Mouse (Mus musculus) granulocyte monocyte progenitor cell, adult 5-6 weeks (primary cell): ENCODE results near the gene Ngb. TPM values are rescaled to one million over a fixed set of nuclear protein-coding genes. Genes with fewer than 3 reads are reported as not detected.
A peak's percentile ranks its signal among the peaks of the same experiment; 100 is the strongest.

ENCODE experiments used
- ATAC-seq: replicated peaks from 2 replicates; pipeline ENCODE4 v1.8.0; 2016; ENCODE audit warnings: mild to moderate bottlenecking, moderate TSS enrichment, inconsistent platforms; ENCODE audit not compliant: poor library complexity, severe bottlenecking
- total RNA-seq, 2 experiments: library from RNA; stranded (forward) in 1 of 2; stranded (reverse) in 1 of 2; fragments of 200-712, 200-1000 nt in 1 of 2; fragments of >200 nt in 1 of 2; fragmentation: Nextera tagmentation in 1 of 2; gene quantifications; 2 replicates each; pipeline ENCODE4 v1.2.3; 2014 to 2017

Gene Ngb
- total RNA-seq, 2 experiments from 2014 or later = not detected

DNA sequence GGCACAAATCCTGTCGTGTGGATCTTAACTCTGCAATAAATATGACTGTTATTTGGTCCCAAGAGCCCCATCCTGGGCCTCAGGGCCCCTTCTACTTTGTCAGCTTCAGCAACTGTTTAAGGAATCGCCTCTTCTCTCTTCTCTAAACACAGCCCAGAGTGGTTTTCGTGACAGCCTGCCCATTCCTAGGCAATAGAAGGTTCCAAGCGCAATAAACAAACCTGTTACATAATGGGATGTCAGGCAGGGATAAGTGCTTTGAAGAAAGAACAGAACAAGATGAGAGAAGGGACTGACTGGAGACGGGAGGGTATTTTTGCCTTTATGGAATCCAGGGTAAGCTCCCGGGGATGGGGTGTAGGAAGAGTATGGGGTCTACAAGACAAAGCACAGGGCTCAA is 8.7 kb downstream of the Ngb start:
- ATAC-seq = no peak

DNA sequence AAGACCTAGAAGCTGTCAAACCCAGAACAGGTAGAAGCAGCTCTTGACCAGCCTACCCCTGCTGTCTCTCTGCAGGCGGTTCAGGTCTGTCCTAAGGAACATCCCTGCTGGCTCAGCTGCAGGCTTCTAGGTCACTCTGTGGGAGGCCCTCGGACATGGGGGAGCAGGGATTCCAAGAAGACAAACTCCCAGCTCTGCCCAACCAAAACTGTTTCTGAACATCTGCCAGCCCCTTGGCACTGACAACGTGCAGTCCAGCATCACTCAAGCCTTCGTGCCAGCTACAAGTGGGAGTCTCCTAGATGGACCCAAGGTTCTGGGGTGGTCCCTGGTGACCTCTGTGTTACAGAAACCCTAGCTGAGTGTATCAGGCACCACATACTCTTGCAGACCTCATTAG is 9.1 kb downstream of the Ngb start:
- ATAC-seq = no peak

DNA sequence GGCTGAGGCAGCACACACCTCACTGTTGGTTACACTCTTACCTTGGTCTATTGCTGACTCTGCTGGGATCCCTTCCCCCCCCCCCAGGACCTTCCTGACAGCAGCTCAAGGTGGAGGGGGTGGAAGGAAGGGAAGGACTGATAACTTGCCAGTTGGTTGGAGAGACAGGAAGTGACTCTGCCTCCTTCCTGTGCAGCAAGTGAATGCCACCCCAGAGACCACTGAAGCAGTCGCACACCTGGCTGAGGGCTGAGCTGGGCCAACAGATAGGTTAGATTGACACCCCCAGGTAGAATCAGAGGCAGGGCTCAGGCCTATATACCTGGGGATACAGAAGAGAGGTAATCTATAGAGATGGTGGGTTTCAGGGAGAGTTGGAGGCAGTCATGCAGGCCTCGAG is 10.4 kb downstream of the Ngb start:
- ATAC-seq = no peak

DNA sequence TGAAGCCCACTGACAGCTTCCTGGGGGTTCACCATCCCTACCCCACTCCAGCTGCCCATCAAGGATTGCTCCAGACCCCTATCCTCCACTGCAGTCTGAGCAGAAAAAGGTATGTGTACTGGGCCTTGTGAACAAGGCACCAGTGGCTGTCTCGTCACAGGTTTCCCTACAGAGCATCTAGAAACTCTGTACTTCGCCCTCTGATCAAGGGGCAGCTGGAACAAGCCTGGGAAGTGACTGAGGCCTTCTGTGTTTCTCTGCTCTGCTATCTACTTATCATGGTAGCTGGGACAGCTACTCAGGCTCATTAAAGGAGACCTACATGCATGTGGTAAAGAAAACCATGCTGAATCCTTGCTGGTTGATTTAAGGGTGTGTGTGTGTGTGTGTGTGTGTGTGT is 12.6 kb downstream of the Ngb start:
- no peak for ATAC-seq

DNA sequence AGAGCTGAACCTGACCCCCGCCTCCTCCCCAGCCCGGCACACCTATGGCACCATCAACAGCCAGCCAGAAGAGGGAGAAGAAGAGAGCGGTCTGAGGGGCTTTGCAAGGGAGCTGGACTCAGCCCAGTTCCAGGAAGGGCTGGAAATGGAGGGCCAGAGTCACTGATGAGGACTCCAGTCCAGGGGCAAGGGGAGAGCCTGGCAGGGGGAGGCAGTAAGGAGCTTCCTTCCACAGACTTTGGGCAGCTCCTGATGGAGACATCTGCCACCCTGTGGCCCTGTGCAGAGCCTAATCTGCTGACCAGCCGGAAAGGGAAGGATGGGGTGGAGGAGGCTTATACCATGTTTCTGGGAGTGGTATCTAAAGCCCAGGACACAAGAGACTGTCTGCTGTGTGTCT is 13.1 kb downstream of the Ngb start:
- ATAC-seq = no peak

DNA sequence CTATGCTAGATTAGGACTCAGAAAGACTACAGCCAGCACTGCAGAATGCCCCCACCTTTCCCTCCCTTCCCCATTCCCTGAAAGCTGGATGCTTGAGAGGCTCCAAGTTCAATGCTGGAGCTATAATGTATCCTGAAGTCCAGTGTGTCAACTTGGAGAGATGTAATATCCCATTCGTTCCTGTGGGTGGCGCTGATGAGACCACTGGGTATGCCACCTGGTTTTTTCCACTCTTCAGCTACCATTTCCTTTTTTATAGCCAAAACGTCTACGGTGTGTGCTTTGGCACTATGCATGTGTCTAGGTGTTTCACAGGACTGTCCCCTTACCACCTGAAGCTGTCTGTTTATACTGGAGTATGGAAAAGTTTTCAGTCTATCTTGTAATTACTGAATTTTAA is 14.0 kb downstream of the Ngb start:
- no peak; the same call in 1 of the 2 replicates for ATAC-seq

DNA sequence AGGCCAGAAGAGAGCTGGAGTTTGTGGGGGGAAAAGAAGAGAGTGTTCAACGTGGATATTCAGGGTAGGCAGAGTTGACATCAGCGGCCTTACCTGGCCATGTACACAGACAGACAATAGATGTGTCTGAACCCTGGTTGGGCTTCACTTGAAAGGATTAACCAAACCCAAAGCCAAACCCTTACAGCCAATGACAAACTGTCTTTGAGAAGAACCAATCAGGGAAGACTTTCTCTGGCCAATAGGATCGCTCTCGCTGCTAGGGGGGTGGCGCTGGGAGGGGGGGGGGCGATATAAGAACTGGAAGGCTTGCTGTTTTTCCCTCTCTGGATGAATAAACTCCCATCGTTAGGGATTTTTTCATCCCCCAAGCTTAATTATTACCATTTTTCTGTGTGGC is 15.1 kb downstream of the Ngb start:
- ATAC-seq = no peak

DNA sequence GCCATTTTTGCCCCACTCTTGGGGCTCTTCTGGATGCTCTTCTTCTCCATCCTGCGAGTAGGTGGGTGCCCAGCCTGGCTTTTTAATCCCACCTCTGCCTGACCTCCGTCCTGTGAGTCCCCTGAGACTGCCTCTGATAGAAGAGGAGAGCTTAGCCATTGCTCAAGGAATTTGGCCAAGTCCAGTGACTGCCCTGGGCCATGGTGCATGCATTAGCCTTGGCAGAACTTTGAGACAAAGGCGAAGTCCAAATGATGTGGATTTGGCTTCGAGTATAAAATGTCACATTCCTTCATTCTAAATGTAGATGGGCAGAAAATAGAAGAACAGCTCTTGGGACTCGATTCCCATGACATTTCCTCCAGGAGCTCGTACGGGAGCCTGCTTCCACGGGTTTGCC is 19.5 kb downstream of the Ngb start:
- ATAC-seq = no peak

DNA sequence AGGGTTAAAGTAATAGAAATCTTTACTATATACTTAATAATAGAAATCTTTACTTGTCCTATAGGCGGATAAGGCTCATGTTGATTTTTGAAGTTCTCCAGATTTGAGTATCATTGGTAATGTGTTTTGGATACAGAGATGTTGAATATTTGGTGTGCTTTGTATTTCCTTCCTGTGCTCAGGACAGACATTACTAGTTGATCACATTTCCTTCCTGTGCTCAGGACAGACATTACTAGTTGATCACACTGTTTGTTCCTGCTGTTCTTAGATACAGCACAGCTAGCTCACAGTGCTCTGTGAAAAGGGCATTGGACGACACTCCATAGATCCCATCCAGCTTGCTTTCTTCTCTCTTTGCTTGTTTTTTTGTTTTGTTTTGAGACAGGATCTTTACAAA is 25.7 kb downstream of the Ngb start:
- ATAC-seq = no peak

DNA sequence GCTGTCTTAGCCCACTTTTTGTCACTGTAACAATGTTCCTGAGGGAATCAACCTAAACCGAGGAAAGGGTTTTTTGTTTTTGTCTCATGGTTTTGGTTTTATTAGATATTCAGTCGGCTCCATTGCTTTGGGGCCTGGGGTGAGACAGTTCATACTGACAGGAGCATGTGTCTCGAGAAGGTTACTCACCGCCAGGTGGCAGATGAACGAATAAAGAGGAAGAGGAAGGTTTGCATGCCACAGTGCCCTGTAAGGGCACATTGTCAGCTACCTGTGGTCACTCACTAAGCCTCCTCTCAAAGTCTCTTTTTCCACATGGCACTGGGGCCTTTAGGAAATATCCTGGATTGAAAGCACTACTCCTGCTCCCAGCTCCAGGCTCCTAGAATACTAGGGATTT is 31.8 kb downstream of the Ngb start:
- no peak for ATAC-seq

DNA sequence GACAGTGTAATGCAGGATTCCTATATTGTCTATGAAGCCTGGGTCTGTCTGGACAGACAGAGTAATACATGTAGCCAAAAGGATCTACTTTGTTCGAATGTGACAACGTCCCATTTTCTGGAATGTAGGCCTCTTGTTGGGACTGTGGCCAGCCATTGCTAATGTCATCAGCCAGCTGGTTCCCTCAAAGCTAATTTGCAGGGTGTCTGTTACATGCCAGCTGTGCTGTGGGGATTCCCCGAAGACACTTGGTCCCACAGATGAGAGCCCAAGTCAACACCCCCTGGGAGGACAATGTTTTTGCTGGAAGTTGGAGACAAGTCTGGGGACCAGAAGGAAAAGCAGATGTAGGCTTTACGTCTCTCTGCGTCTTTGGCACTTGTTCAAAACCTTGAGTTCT is 35.9 kb downstream of the Ngb start:
- no peak for ATAC-seq

DNA sequence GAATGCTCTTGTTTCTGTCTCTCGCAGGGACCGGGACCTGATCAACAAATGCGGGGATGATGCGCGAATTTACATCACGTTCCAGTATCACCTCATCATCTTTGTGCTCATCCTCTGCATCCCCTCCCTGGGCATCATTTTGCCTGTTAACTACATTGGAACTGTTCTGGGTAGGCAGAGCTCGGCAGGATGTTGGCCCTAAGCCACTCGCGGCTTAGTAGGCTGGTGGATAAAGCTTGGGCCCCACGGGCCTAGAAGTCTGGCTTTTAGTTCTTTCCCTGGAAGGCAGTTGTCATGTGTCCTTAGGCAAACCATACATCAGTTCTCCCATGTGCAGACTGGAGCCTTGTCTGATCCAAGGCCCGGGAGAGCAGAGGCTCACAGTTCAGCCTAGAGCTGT is 36.9 kb downstream of the Ngb start:
- ATAC-seq = no peak

DNA sequence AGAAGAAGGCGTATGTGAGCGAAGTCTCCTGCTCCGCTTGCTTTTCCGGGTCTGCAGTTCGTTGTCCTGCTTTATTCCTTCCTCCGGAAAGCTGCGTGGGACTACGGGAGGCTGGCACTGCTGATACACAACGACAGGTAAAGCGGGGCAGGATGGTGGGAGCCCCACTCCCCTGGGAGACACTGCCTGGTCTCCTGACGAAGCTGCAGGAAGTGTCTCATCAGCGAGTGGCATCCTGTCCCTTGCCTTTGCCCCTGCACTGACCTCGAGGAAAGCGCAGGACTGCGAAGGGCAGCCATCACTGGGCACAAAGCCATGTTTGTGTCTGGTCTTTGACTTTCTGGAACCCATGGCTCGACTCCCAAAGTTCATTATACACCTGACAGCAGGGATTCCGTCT is 45.3 kb downstream of the Ngb start:
- ATAC-seq = no peak

DNA sequence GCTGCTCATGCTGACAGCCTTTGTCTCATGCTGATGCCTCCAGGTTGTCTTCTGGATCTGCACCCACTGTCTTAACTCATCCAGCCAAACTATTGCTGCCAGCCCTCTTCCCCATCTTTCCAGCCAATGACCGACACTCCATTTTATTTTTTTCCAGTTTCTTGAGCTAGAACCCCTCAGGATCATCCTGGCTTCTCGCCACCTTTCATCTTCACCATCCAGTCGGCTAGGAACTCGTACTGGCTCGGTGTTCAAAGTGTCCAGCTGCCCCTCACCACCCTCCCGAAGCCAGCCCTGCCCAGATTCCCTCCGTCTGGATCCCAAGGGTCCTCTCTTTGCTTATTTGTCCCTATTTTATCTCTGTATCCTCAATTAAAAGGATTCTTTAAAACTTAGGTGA is 47.5 kb downstream of the Ngb start:
- ATAC-seq = no peak

DNA sequence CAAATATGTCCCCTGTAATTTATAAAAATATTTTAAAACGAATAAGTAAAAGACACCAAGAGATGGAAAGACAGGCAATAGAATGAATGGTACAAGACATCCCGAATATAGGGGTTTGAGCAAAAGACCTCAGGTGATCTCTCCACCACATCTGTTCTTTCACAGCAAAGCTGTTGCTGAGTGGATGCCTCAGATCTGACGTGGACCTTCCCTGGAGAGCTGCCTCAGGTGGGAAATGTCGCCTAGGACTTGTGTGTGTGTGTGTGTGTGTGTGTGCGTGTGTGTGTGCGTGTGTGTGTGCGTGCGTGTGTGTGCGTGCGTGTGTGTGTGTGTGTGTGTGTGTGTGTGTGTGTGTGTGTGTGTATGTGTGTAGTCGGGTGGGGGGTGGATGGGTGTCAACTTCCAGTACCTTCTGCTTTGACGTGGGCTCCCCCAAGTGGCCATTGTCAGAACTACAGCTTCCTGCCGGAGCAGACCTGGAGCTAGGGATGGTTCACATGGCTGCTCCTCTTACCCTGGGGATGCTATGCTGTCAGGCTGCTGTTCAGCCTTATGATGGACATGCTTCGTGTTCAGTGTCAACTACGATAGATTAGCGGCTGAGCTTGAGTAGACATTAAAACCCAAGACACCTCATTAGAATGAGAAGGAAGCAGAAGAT is 49.5 kb downstream of the Ngb start:
- peak; percentile 79 for ATAC-seq

DNA sequence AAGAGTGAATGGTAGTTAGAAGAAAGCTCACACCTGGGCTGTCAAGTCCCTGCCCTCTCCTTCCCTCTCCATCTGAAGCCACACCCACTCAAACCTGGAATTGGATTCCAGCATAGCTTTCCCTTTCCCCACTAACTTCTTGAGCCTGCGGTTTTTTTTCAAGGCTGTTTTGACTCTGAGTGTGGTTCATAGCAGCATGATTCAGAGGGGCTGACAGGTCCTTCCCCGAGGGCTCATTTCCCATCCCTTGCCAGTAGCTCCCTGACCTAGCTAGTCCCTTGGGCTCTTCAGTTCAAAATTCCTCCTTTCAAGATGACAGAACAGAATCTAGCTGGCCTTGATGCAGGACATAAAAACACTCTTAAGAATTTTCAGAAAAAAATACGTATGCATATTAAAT is 54.8 kb downstream of the Ngb start:
- ATAC-seq = no peak

Other genes starting within 250 kb of the Ngb start
- 1.2 and 1.8 TPM in 2 replicates for gene Irf2bpl, start 217.7 kb downstream of the Ngb start, total RNA-seq (2014; fragmentation: Nextera tagmentation)
- gene Irf2bpl, start 217.7 kb downstream of the Ngb start, total RNA-seq (2017) = 0.15 and 0.78 TPM in 2 replicates
- 23.5 and 32.3 TPM in 2 replicates for gene Cipc, start 155.5 kb downstream of the Ngb start, total RNA-seq (2014; fragmentation: Nextera tagmentation)
- gene Cipc, start 155.5 kb downstream of the Ngb start, total RNA-seq (2017) = 18.5 and 19.9 TPM in 2 replicates
- gene Zdhhc22, start 112.1 kb downstream of the Ngb start, total RNA-seq (2014; fragmentation: Nextera tagmentation) = not detected in 2 replicates
- not detected in 2 replicates for gene Zdhhc22, start 112.1 kb downstream of the Ngb start, total RNA-seq (2017)
- not detected in 2 replicates for gene Tmem63c, start 81.2 kb downstream of the Ngb start, total RNA-seq (2014; fragmentation: Nextera tagmentation)
- gene Tmem63c, start 81.2 kb downstream of the Ngb start, total RNA-seq (2017) = not detected in 2 replicates
- gene Gstz1, start 44.6 kb upstream of the Ngb start, total RNA-seq (2014; fragmentation: Nextera tagmentation) = 34.2 and 45.7 TPM in 2 replicates
- 22.3 and 28.8 TPM in 2 replicates for gene Gstz1, start 44.6 kb upstream of the Ngb start, total RNA-seq (2017)
- 8.8 and 11.8 TPM in 2 replicates for gene Pomt2, start 45.4 kb upstream of the Ngb start, total RNA-seq (2014; fragmentation: Nextera tagmentation)
- gene Pomt2, start 45.4 kb upstream of the Ngb start, total RNA-seq (2017) = 7.9 and 9.8 TPM in 2 replicates
- gene Samd15, start 97.2 kb upstream of the Ngb start, total RNA-seq (2014; fragmentation: Nextera tagmentation) = 3.2 TPM in 1 of 2 replicates, not detected in the other
- not detected in 2 replicates for gene Samd15, start 97.2 kb upstream of the Ngb start, total RNA-seq (2017)
- 9.6 and 9.8 TPM in 2 replicates for gene Tmed8, start 97.9 kb upstream of the Ngb start, total RNA-seq (2014; fragmentation: Nextera tagmentation)
- gene Tmed8, start 97.9 kb upstream of the Ngb start, total RNA-seq (2017) = 5.4 and 8.0 TPM in 2 replicates
- 1.8 TPM in 1 of 2 replicates, not detected in the other for gene Noxred1, start 136.2 kb upstream of the Ngb start, total RNA-seq (2014; fragmentation: Nextera tagmentation)
- gene Noxred1, start 136.2 kb upstream of the Ngb start, total RNA-seq (2017) = not detected in 2 replicates
- 25.9 and 56.4 TPM in 2 replicates for gene Vipas39, start 163.7 kb upstream of the Ngb start, total RNA-seq (2014; fragmentation: Nextera tagmentation)
- gene Vipas39, start 163.7 kb upstream of the Ngb start, total RNA-seq (2017) = 27.2 and 31.0 TPM in 2 replicates
- 174 and 185 TPM in 2 replicates for gene Ahsa1, start 163.9 kb upstream of the Ngb start, total RNA-seq (2014; fragmentation: Nextera tagmentation)
- 310 and 324 TPM in 2 replicates for gene Ahsa1, start 163.9 kb upstream of the Ngb start, total RNA-seq (2017)
- not detected in 2 replicates for gene Ism2, start 197.2 kb upstream of the Ngb start, total RNA-seq (2014; fragmentation: Nextera tagmentation)
- gene Ism2, start 197.2 kb upstream of the Ngb start, total RNA-seq (2017) = not detected in 2 replicates